Mouse (Mus musculus) midbrain, embryonic 16.5 days (tissue): ENCODE measurements around the gene Aqp11. TPM values are rescaled to one million over a fixed set of nuclear protein-coding genes. Genes with fewer than 3 reads are reported as not detected.

Experiments
- ATAC-seq: fragments of 200-750 bp; cut with Nextera tagmentation; 2 replicates; pipeline ENCODE4 v1.8.0; 2017; ENCODE audit warnings: moderate TSS enrichment
- H3K27ac ChIP-seq: fragments of 300-500 bp; sonication (generic); 2 replicates; pipeline ENCODE4 v1.5.1; 2014; ENCODE audit warnings: mild to moderate bottlenecking, low read length, mixed read lengths
- H3K27me3 ChIP-seq: fragments of 300-500 bp; sonication (generic); 2 replicates; pipeline ENCODE4 v1.6.1; 2014; ENCODE audit warnings: low read depth, low read length, mixed read lengths; ENCODE audit not compliant: control insufficient read depth, insufficient read depth
- H3K36me3 ChIP-seq: fragments of 300-500 bp; sonication (generic); 2 replicates; pipeline ENCODE4 v1.6.1; 2014; ENCODE audit warnings: mild to moderate bottlenecking, low read length, moderate library complexity, mixed read lengths; ENCODE audit not compliant: control insufficient read depth, insufficient read depth
- H3K4me1 ChIP-seq: fragments of 300-500 bp; sonication (generic); 2 replicates; pipeline ENCODE4 v1.6.1; 2014; ENCODE audit warnings: mild to moderate bottlenecking, low read length, mixed read lengths; ENCODE audit not compliant: control insufficient read depth, insufficient read depth
- H3K4me2 ChIP-seq: fragments of 300-500 bp; sonication (generic); 2 replicates; pipeline ENCODE4 v1.6.1; 2014; ENCODE audit warnings: mild to moderate bottlenecking, low read length, mixed read lengths
- H3K4me3 ChIP-seq: fragments of 300-500 bp; sonication (generic); 2 replicates; pipeline ENCODE4 v1.5.1; 2014; ENCODE audit warnings: low read depth, mild to moderate bottlenecking, low read length, moderate library complexity, mixed read lengths
- H3K9ac ChIP-seq: fragments of 300-500 bp; sonication (generic); 2 replicates; pipeline ENCODE4 v1.6.1; 2014; ENCODE audit warnings: low read depth, low read length, mixed read lengths
- H3K9me3 ChIP-seq: fragments of 300-500 bp; sonication (generic); replicated peaks from 2 replicates; pipeline ENCODE4 v1.6.1; 2014; ENCODE audit warnings: mild to moderate bottlenecking, low read length, mixed read lengths; ENCODE audit not compliant: control insufficient read depth, poor library complexity, severe bottlenecking
- WGBS: fragments of 180-500 bp; shearing (Covaris S2); extraction: QIAGEN DNeasy Blood & Tissue Kit; methylation state at CpG from one replicate; pipeline ENCODE4 v1.1.7; 2014; 5-methylcytosine and 5-hydroxymethylcytosine counted together
- polyA plus RNA-seq: library from polyadenylated mRNA; unstranded; fragments of >200 nt; fragmentation: Nextera tagmentation; extraction: Ambion mirVana; gene quantifications from 2 replicates; pipeline ENCODE4 v1.2.1, GENCODE M21; 2015

Gene Aqp11
- polyA plus RNA-seq, 1 experiment from 2014 or later: 18.5 TPM

GRCm38 (mm10) chr7:97700173-97700572 is 37.9 kb downstream of the Aqp11 start:
- Histone ChIP-seq H3K27ac (no peak overlapping the region), H3K4me1 (peaks cover 13% of the 10 kb centered on the region), H3K36me3 (no peaks in the 10 kb centered on the region), H3K4me3 (no peak overlapping the region), H3K27me3 (no peaks in the 10 kb centered on the region), H3K4me2 (no peak overlapping the region), H3K9ac (no peak overlapping the region), H3K9me3 (no peaks in the 10 kb centered on the region)
- WGBS: 95% methylated on average over 4 of the region's 4 CpGs
- no peak for ATAC-seq

GRCm38 (mm10) chr7:97696506-97697254 is 41.4 kb downstream of the Aqp11 start, which contains the start of gene Clns1a:
Clns1a (plus strand) TSS chr7:97696634.
- Histone ChIP-seq H3K36me3 (no peaks in the 10 kb centered on the region), H3K27me3 (no peaks in the 10 kb centered on the region), H3K4me3 (peak within 1 kb of the TSS; percentile 82), H3K27ac (peak within 1 kb of the TSS; percentile 81), H3K4me1 (peaks cover 13% of the 10 kb centered on the region), H3K9me3 (no peaks in the 10 kb centered on the region), H3K4me2 (peak within 1 kb of the TSS; percentile 73), H3K9ac (peak within 1 kb of the TSS; percentile 81)
- peak; percentile 98 for ATAC-seq
- under 1% methylated on average over 63 of the region's 63 CpGs for WGBS

DNA sequence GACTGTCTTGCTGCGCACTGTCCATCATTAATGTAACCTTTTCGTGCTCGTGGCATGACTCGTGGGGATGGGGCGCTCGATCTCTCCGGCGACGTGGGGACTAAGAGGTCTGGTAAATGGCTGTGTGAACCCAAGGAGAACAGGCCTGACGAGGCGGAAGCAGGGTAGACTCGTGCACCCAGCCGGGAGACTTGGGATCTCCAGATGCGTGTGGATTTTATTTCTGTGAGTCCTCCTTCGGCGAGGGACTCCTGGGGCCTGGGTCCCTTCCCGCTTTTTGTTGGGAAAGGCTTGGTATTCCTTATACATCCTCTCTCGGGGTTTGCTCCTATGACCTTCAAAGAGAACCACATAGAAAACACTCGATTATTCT is 42.0 kb downstream of the Aqp11 start:
- Histone ChIP-seq H3K9ac (peak overlapping the region; percentile 81), H3K9me3 (no peaks in the 10 kb centered on the region), H3K27ac (peak overlapping the region; percentile 81), H3K36me3 (no peaks in the 10 kb centered on the region), H3K4me2 (peak overlapping the region; percentile 73), H3K27me3 (no peaks in the 10 kb centered on the region), H3K4me1 (peaks cover 13% of the 10 kb centered on the region), H3K4me3 (peak overlapping the region; percentile 82)
- WGBS: 37% methylated on average over 19 of the region's 19 CpGs
- ATAC-seq: peak; percentile 86

- Histone ChIP-seq H3K4me3 (no peak overlapping the region), H3K9me3 (no peaks in the 10 kb centered on the region), H3K27me3 (no peaks in the 10 kb centered on the region), H3K36me3 (no peaks in the 10 kb centered on the region), H3K4me2 (no peak overlapping the region), H3K27ac (no peak overlapping the region), H3K9ac (no peak overlapping the region), H3K4me1 (peaks cover 13% of the 10 kb centered on the region)
- ATAC-seq: no peak
- 93% methylated on average over 1 of the region's 1 CpGs for WGBS
Observed at GRCm38 (mm10) chr7:97695441-97695840, 42.6 kb downstream of the Aqp11 start.

DNA sequence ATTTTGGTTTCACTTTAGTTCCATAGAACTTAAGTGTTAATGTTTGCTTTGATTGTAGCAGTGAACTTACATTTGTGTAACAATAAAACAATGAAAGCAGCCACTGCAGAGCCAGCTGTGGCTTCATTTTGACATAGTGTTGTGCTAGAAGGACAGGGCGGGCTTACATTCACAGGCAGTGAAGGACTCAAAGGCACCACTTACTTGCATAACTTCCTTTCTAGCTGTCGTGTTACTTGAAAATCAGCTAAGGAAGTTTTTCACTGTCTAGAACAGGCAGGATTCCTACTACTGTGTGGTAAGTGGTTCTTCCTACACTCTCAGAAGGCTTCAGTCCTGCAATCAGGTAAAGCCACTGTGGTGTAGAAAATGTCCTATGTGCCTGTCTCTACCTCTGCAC is 50.3 kb downstream of the Aqp11 start:
- Histone ChIP-seq H3K9ac (no peak overlapping the region), H3K4me1 (no peaks in the 10 kb centered on the region), H3K4me3 (no peak overlapping the region), H3K27me3 (no peaks in the 10 kb centered on the region), H3K36me3 (peaks cover 19% of the 10 kb centered on the region), H3K27ac (no peak overlapping the region), H3K9me3 (no peaks in the 10 kb centered on the region), H3K4me2 (no peak overlapping the region)
- ATAC-seq: no peak
- WGBS: 84% methylated on average over 2 of the region's 2 CpGs

DNA sequence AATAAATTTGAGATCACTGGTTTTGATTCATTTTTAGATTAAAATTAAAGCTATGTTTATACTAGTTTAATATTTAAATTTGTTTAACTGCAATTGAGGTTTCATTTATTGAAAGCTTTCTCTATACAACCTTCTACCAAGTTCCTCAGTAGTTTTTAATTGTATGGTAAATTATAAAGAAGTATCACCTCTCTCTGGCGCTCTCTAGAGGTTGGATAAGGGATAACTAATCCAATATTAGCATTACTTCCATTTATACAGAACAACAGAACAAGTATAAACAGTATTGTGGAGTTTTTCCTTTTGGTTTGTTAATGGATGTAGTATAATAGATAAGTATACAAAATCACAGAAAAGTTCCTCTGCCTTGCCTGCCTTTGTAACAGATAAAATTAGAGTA is 58.9 kb downstream of the Aqp11 start:
- no peaks in the 10 kb centered on the region for H3K4me1 ChIP-seq
- no peaks in the 10 kb centered on the region for H3K9me3 ChIP-seq
- no peak overlapping the region for H3K27ac ChIP-seq
- 18% methylated on average over 1 of the region's 1 CpGs for WGBS
- H3K4me2 ChIP-seq: no peak overlapping the region
- no peak for ATAC-seq
- H3K27me3 ChIP-seq: no peaks in the 10 kb centered on the region
- H3K9ac ChIP-seq: no peak overlapping the region
- H3K36me3 ChIP-seq: peaks cover 22% of the 10 kb centered on the region
- no peak overlapping the region for H3K4me3 ChIP-seq

Other genes with a start within 250 kb of the Aqp11 start
- 52.6 and 53.8 TPM in 2 replicates for gene Aamdc, start 158.8 kb downstream of the Aqp11 start, polyA plus RNA-seq
- 26.9 and 35.6 TPM in 2 replicates for gene Rsf1, start 158.4 kb downstream of the Aqp11 start, polyA plus RNA-seq
- gene Clns1a, start 41.7 kb downstream of the Aqp11 start, polyA plus RNA-seq: 167 and 169 TPM in 2 replicates
- 148 and 150 TPM in 2 replicates for gene Pak1, start 50.3 kb upstream of the Aqp11 start, polyA plus RNA-seq
- 0.09 TPM in 1 of 2 replicates, not detected in the other for gene Gdpd4, start 181.7 kb upstream of the Aqp11 start, polyA plus RNA-seq